Mouse (Mus musculus) frontal cortex, adult (tissue): ENCODE measurements around the gene Hyal1.

ENCODE experiments used
- ATAC-seq: cut with Nextera tagmentation; 2 replicates; pipeline ENCODE4 v1.9.2; 2017; ENCODE audit warnings: mild to moderate bottlenecking, moderate library complexity, mixed read lengths; ENCODE audit not compliant: low TSS enrichment

The Hyal1 gene

GRCm38 (mm10) chr9:107594281-107595062 is 17.7 kb downstream of the Hyal1 start:
- no peak for ATAC-seq

- no peak for ATAC-seq
Observed at GRCm38 (mm10) chr9:107596619-107597569, 20.2 kb downstream of the Hyal1 start.

- no peak for ATAC-seq
Observed at GRCm38 (mm10) chr9:107598385-107598784, 21.7 kb downstream of the Hyal1 start.

GRCm38 (mm10) chr9:107599433-107599832 is 22.7 kb downstream of the Hyal1 start:
- ATAC-seq = no peak

GRCm38 (mm10) chr9:107599842-107600241 is 23.1 kb downstream of the Hyal1 start:
- ATAC-seq = no peak

- ATAC-seq = no peak
Observed at GRCm38 (mm10) chr9:107600745-107601144, 24.0 kb downstream of the Hyal1 start.

GRCm38 (mm10) chr9:107601275-107601674 is 24.5 kb downstream of the Hyal1 start:
- no peak for ATAC-seq

GRCm38 (mm10) chr9:107602068-107602648 is 25.4 kb downstream of the Hyal1 start:
- ATAC-seq = peak; percentile 78

- no peak for ATAC-seq
Observed at GRCm38 (mm10) chr9:107603251-107603650, 26.5 kb downstream of the Hyal1 start.

- no peak for ATAC-seq
Observed at GRCm38 (mm10) chr9:107605041-107605661, 28.4 kb downstream of the Hyal1 start.

GRCm38 (mm10) chr9:107606591-107606990 is 29.9 kb downstream of the Hyal1 start:
- no peak for ATAC-seq

GRCm38 (mm10) chr9:107607036-107607435 is 30.3 kb downstream of the Hyal1 start:
- no peak for ATAC-seq

- no peak for ATAC-seq
Observed at GRCm38 (mm10) chr9:107607653-107608245, 31.0 kb downstream of the Hyal1 start.

GRCm38 (mm10) chr9:107608741-107609432 is 32.2 kb downstream of the Hyal1 start, which contains the start of gene Sema3b:
Gene Sema3b, minus strand, starts transcription at chr9:107609229.
- no peak for ATAC-seq

- ATAC-seq = no peak
Observed at GRCm38 (mm10) chr9:107609433-107609830, 32.7 kb downstream of the Hyal1 start.

GRCm38 (mm10) chr9:107611456-107612190 is 34.9 kb downstream of the Hyal1 start:
- peak; percentile 32; the same call in 1 of the 2 replicates for ATAC-seq

- peak; percentile 82 for ATAC-seq
Observed at GRCm38 (mm10) chr9:107612191-107612944, 35.6 kb downstream of the Hyal1 start.

- no peak for ATAC-seq
Observed at GRCm38 (mm10) chr9:107612945-107613569, 36.3 kb downstream of the Hyal1 start.

- no peak for ATAC-seq
Observed at GRCm38 (mm10) chr9:107615035-107615434, 38.3 kb downstream of the Hyal1 start.
